Mouse (Mus musculus): ENCODE measurements around the gene Gm5294. TPM values are rescaled to one million over a fixed set of nuclear protein-coding genes. Genes with fewer than 3 reads are reported as not detected.

Gene Gm5294
- polyA plus RNA-seq, 1 experiment from 2014 or later = not detected

- Histone ChIP-seq H3K9ac (no peak overlapping the region), H3K4me3 (replicated peaks) (no peak overlapping the region), H3K9me3 (replicated peaks) (no peaks in the 10 kb centered on the region), H3K4me2 (no peak overlapping the region), H3K36me3 (no peaks in the 10 kb centered on the region), H3K4me1 (peaks cover 6% of the 10 kb centered on the region), H3K27me3 (no peaks in the 10 kb centered on the region; the same call in 1 of the 2 replicates), H3K27ac (no peak overlapping the region)
- ATAC-seq (replicated peaks; ENCODE audit: low FRiP score) = no peak
- WGBS = 64% methylated on average over 23 of the region's 23 CpGs
Observed at GRCm38 (mm10) chr5:138849682-138850461, 30.0 kb downstream of the Gm5294 start.

DNA sequence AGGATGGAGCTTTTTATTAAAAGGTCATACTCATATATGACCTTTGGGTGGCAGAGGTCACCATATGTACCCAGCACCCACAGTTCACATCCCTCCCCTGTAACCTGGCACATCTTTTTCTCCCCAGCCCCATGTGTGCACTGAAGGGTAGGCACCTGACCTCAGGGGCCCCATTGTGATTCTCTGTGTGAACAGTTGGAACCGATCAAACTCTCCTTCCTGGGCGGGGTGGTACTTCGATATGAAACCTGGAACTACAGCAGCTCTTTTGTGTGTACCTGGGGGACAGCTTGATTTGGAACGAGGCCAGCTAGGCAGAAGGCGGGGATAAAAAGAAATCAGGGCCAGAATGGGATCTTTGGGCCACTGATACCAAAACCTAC lies 30.6 kb downstream of the Gm5294 start:
- H3K4me1 ChIP-seq = peaks cover 6% of the 10 kb centered on the region
- no peaks in the 10 kb centered on the region; the same call in 1 of the 2 replicates for H3K27me3 ChIP-seq
- H3K9ac ChIP-seq = no peak overlapping the region
- no peak overlapping the region for H3K4me3 ChIP-seq (replicated peaks)
- H3K4me2 ChIP-seq = no peak overlapping the region
- ATAC-seq (replicated peaks; ENCODE audit: low FRiP score) = no peak
- WGBS = 80% methylated on average over 5 of the region's 5 CpGs
- no peaks in the 10 kb centered on the region for H3K9me3 ChIP-seq (replicated peaks)
- H3K27ac ChIP-seq = no peak overlapping the region
- H3K36me3 ChIP-seq = no peaks in the 10 kb centered on the region

DNA sequence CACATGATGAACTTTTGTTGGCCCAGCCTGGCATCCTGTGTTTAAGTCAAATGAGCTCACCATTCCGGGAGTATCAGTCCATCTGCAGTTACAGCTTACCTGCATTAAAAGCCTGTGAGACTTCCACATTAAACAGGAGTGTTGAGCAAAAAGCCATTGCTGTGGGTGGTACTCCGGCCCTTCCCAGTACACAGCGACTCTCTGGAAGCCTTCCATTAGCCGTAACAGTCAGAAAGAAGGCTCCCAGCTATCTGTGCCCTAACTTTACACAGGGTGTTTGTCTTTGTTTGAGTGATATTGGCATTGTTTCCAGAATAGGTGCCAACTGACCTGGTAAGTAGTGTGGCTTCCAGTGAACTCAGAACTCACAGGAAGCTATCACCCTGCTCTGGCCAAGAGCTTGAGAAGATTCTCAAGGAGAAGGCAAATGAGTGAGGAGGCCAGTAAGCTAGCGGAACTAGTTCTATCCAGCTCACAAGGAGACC lies 31.5 kb downstream of the Gm5294 start:
- Histone ChIP-seq H3K9ac (no peak overlapping the region), H3K9me3 (replicated peaks) (no peaks in the 10 kb centered on the region), H3K36me3 (no peaks in the 10 kb centered on the region), H3K4me1 (peaks cover 6% of the 10 kb centered on the region), H3K27ac (no peak overlapping the region), H3K27me3 (no peaks in the 10 kb centered on the region), H3K4me2 (no peak overlapping the region), H3K4me3 (replicated peaks) (no peak overlapping the region)
- 92% methylated on average over 5 of the region's 5 CpGs for WGBS
- ATAC-seq (replicated peaks; ENCODE audit: low FRiP score) = no peak

DNA sequence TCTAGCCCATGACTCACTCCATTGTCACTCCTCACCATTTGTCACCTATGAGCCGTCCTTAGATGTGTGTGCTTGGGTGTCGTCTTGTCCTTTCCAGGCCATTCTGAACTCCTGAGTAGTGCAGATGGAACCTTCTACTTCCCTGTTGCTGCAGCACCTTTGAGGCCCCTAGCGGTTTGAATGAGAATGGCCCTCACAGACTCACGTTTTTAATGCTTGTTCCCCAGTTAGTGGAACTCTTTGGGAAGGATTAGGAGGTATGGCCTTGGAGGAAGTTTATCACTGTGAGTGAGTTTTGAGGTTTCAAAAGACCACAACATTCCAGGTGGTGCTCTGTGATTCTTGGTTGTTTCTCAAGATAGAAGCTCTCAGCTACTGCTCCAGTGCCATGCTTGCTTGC lies 32.3 kb downstream of the Gm5294 start:
- Histone ChIP-seq H3K4me1 (peaks cover 3% of the 10 kb centered on the region), H3K27ac (no peak overlapping the region), H3K4me3 (replicated peaks) (no peak overlapping the region), H3K36me3 (no peaks in the 10 kb centered on the region), H3K27me3 (no peaks in the 10 kb centered on the region), H3K9ac (no peak overlapping the region), H3K9me3 (replicated peaks) (no peaks in the 10 kb centered on the region), H3K4me2 (no peak overlapping the region)
- WGBS = 67% methylated on average over 4 of the region's 4 CpGs
- no peak for ATAC-seq (replicated peaks; ENCODE audit: low FRiP score)

GRCm38 (mm10) chr5:138853349-138853748 lies 33.5 kb downstream of the Gm5294 start:
- no peak for ATAC-seq (replicated peaks; ENCODE audit: low FRiP score)
- Histone ChIP-seq H3K4me3 (replicated peaks) (no peak overlapping the region), H3K27me3 (no peaks in the 10 kb centered on the region), H3K4me2 (no peak overlapping the region), H3K9me3 (replicated peaks) (no peaks in the 10 kb centered on the region), H3K27ac (no peak overlapping the region), H3K36me3 (no peaks in the 10 kb centered on the region), H3K9ac (no peak overlapping the region), H3K4me1 (peaks cover 11% of the 10 kb centered on the region)
- WGBS = 61% methylated on average over 2 of the region's 2 CpGs

- H3K4me3 ChIP-seq (replicated peaks) = no peak overlapping the region
- H3K9me3 ChIP-seq (replicated peaks) = no peaks in the 10 kb centered on the region
- no peak overlapping the region for H3K4me2 ChIP-seq
- no peaks in the 10 kb centered on the region for H3K36me3 ChIP-seq
- H3K27me3 ChIP-seq = no peaks in the 10 kb centered on the region
- no peak overlapping the region for H3K27ac ChIP-seq
- H3K9ac ChIP-seq = no peak overlapping the region
- 28% methylated on average over 9 of the region's 9 CpGs for WGBS
- ATAC-seq (replicated peaks; ENCODE audit: low FRiP score) = peak; percentile 83
- H3K4me1 ChIP-seq = peaks cover 11% of the 10 kb centered on the region
Observed at GRCm38 (mm10) chr5:138857010-138857617, 37.2 kb downstream of the Gm5294 start.

- ATAC-seq (replicated peaks; ENCODE audit: low FRiP score) = no peak
- H3K9me3 ChIP-seq (replicated peaks) = no peaks in the 10 kb centered on the region
- 47% methylated on average over 13 of the region's 13 CpGs for WGBS
- no peak overlapping the region for H3K4me3 ChIP-seq (replicated peaks)
- no peaks in the 10 kb centered on the region for H3K36me3 ChIP-seq
- H3K4me2 ChIP-seq = no peak overlapping the region
- no peak overlapping the region for H3K9ac ChIP-seq
- peaks cover 11% of the 10 kb centered on the region for H3K4me1 ChIP-seq
- no peaks in the 10 kb centered on the region for H3K27me3 ChIP-seq
- H3K27ac ChIP-seq = no peak overlapping the region
Observed at GRCm38 (mm10) chr5:138857811-138858251, 38.0 kb downstream of the Gm5294 start.

DNA sequence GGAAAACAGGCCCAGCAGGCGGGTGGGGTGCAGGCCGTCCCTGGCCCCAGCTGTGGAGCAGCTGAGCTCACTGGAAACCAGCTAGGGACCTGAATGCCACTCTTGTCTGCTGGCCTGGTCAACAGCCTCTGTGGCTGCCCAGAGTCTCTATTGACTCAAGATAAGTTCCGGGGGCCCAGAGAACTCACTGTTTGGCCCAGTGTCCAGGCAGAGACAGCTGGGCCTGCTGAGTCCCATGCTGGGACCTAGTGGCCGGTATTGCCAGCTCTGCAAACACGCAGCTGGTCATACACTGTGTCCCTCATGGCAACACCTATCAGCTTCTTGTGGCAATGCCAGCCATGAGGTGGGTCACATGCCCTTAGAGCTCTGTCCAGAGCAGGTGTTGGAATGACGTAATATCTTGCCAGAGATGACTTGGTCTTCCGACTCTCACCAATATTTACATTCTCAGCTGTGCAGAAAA lies 43.8 kb downstream of the Gm5294 start:
- ATAC-seq (replicated peaks; ENCODE audit: low FRiP score) = no peak
- WGBS = 86% methylated on average over 7 of the region's 7 CpGs
- H3K27me3 ChIP-seq = no peaks in the 10 kb centered on the region
- peaks cover 13% of the 10 kb centered on the region for H3K4me1 ChIP-seq
- H3K27ac ChIP-seq = no peak overlapping the region
- H3K4me2 ChIP-seq = no peak overlapping the region
- H3K9me3 ChIP-seq (replicated peaks) = no peaks in the 10 kb centered on the region
- H3K4me3 ChIP-seq (replicated peaks) = no peak overlapping the region
- no peak overlapping the region for H3K9ac ChIP-seq
- no peaks in the 10 kb centered on the region for H3K36me3 ChIP-seq

DNA sequence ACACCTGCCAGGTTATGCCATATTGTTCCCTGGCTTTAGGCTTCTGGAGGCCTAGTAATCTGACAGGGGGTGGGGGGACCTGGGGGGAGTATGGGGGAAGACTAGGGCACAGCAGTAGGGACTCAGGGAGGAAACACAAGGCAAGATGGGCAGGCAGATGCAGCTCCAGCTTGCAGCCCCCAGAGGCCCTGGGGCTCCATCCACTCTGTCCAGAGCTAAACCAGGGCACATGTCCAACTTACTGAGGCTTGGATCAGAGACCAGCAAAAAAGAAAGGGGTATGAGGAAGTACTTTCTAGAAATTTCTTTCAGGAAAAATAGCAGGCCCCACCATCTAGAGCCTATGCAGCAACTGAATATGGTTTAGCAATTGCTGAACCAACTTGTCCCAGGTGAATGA lies 44.3 kb downstream of the Gm5294 start:
- Histone ChIP-seq H3K27me3 (no peaks in the 10 kb centered on the region), H3K4me3 (replicated peaks) (no peak overlapping the region), H3K9ac (no peak overlapping the region), H3K27ac (peak overlapping the region; percentile 52; the same call in 1 of the 2 replicates), H3K4me1 (peaks cover 13% of the 10 kb centered on the region), H3K4me2 (no peak overlapping the region), H3K9me3 (replicated peaks) (no peaks in the 10 kb centered on the region), H3K36me3 (no peaks in the 10 kb centered on the region)
- no peak for ATAC-seq (replicated peaks; ENCODE audit: low FRiP score)

GRCm38 (mm10) chr5:138864880-138865279 lies 45.0 kb downstream of the Gm5294 start:
- H3K27ac ChIP-seq = peak overlapping the region; percentile 52; the same call in 1 of the 2 replicates

GRCm38 (mm10) chr5:138865637-138866036 lies 45.8 kb downstream of the Gm5294 start:
- no peak for ATAC-seq (replicated peaks; ENCODE audit: low FRiP score)
- no peak overlapping the region for H3K4me3 ChIP-seq (replicated peaks)
- H3K4me1 ChIP-seq = peaks cover 13% of the 10 kb centered on the region
- H3K4me2 ChIP-seq = no peak overlapping the region
- H3K36me3 ChIP-seq = no peaks in the 10 kb centered on the region
- H3K9ac ChIP-seq = no peak overlapping the region
- no peaks in the 10 kb centered on the region for H3K27me3 ChIP-seq
- 65% methylated on average over 4 of the region's 4 CpGs for WGBS
- no peaks in the 10 kb centered on the region for H3K9me3 ChIP-seq (replicated peaks)
- no peak overlapping the region for H3K27ac ChIP-seq

More at GRCm38 (mm10) chr5:138864880-138865279, 45.0 kb downstream of the Gm5294 start:
- H3K27me3 ChIP-seq = no peaks in the 10 kb centered on the region
- H3K4me3 ChIP-seq (replicated peaks) = no peak overlapping the region
- H3K36me3 ChIP-seq = no peaks in the 10 kb centered on the region
- H3K9me3 ChIP-seq (replicated peaks) = no peaks in the 10 kb centered on the region
- H3K4me1 ChIP-seq = peaks cover 13% of the 10 kb centered on the region
- no peak overlapping the region for H3K9ac ChIP-seq
- 54% methylated on average over 7 of the region's 7 CpGs for WGBS
- ATAC-seq (replicated peaks; ENCODE audit: low FRiP score) = peak; percentile 75; the same call in 1 of the 2 replicates
- no peak overlapping the region for H3K4me2 ChIP-seq

Measured in kidney, embryonic 15.5 days (tissue).